In genomic region chr14:121371911-121372820, GRCm38 (mm10) we compare ENCODE assay signal across 10 mouse cellular contexts. TPM values are rescaled to one million over a fixed set of nuclear protein-coding genes. Genes with fewer than 3 reads are reported as not detected.
DNase-seq lines count a peak whose midpoint lies in the region; ATAC-seq and TF ChIP-seq lines count a peak whose summit lies in the region.
"Had no signal": no experiment of that assay in that cellular context is flagged by ENCODE, and none has a peak within 500 bp of the region (broad histone marks: within the 10 kb centered on the region; RNA-seq: fewer than 3 reads in every experiment).

No protein-coding gene starts in this region.

- H3K27me3 ChIP-seq in limb, embryonic 15.5 days: no peaks in the 10 kb centered on the region
- no peaks in the 10 kb centered on the region for H3K27me3 ChIP-seq in limb, embryonic 10.5 days (ENCODE audit: low read depth, poor library complexity, severe bottlenecking)
- H3K27me3 ChIP-seq in Patski: no peaks in the 10 kb centered on the region

- no peak overlapping the region for H3K4me2 ChIP-seq in limb, embryonic 15.5 days

- no peak for ATAC-seq in limb, embryonic 15.5 days (ENCODE audit: insufficient number of reproducible peaks, low FRiP score, low TSS enrichment, low read depth)
- ATAC-seq in Patski: peak; percentile 74
- peak; percentile 36 for ATAC-seq in inflammation-experienced regulatory T-cells, adult 6 months
- ATAC-seq in monocyte, adult 5-6 weeks (replicated peaks; ENCODE audit: insufficient number of reproducible peaks, low FRiP score, low TSS enrichment, poor library complexity, severe bottlenecking): peak; percentile 87

- peak overlapping the region; percentile 24; the same call in 1 of the 2 replicates for H3K27ac ChIP-seq in limb, embryonic 15.5 days
- H3K27ac ChIP-seq in limb, embryonic 10.5 days: no peak overlapping the region

- in situ Hi-C loops in Patski (cut with MboI; ENCODE audit: low pct_unique_long_range_greater_than_20kb): no loop called here

- H3K9ac ChIP-seq in limb, embryonic 15.5 days: no peak overlapping the region

- no peak for TF ChIP-seq CTCF in Patski (IDR thresholded peaks at IDR 0.05)

- POLR2A ChIA-PET in Patski (lab: Charles Lee): interaction anchor here (0.6 kb wide), 1 partner anchor 43 kb away, joined by 3 read pairs; no protein-coding TSS in a partner anchor

- peaks cover 4% of the 10 kb centered on the region; the same call in 1 of the 2 replicates for H3K36me3 ChIP-seq in limb, embryonic 15.5 days
- peaks cover 41% of the 10 kb centered on the region for H3K36me3 ChIP-seq in limb, embryonic 10.5 days

- 55% methylated on average over 5 of the region's 5 CpGs for WGBS in limb, embryonic 15.5 days
- WGBS in limb, embryonic 10.5 days: 83% methylated on average over 5 of the region's 5 CpGs

- H3K4me3 ChIP-seq in limb, embryonic 15.5 days: no peak overlapping the region
- no peak overlapping the region for H3K4me3 ChIP-seq in limb, embryonic 10.5 days

- no peak for DNase-seq in limb, embryonic 10.5 days (ENCODE audit: low spot score)
- DNase-seq in Patski (ENCODE audit: low read depth, low spot score): peak; percentile 48
- no peak for DNase-seq in right cerebral cortex, postnatal 4 days
- DNase-seq in layer of hippocampus, postnatal 25 days (ENCODE audit: extremely low spot score in 1 of 2, low spot score in 1 of 2): no peak
- DNase-seq in cerebellum, adult 8-10 months: no peak
- DNase-seq: heart, postnatal 14 days; spleen, adult 18-20 months had no signal

- CTCF ChIA-PET in Patski (lab: Charles Lee): interaction anchor here (1.1 to 2.5 kb wide), 3 partner anchors 12 to 22 kb away, joined by 3 to 7 read pairs (median 4); no protein-coding TSS in a partner anchor

- no peaks in the 10 kb centered on the region for H3K9me3 ChIP-seq in limb, embryonic 15.5 days
- H3K9me3 ChIP-seq in limb, embryonic 10.5 days (replicated peaks): no peaks in the 10 kb centered on the region

- peaks cover 80% of the 10 kb centered on the region for H3K4me1 ChIP-seq in limb, embryonic 15.5 days
- peaks cover 39% of the 10 kb centered on the region for H3K4me1 ChIP-seq in limb, embryonic 10.5 days

RNA-seq across cellular contexts. Expression of gene Stk24, which starts 7.6 kb away (rescaled TPM):
- 34.9 and 42.0 TPM in 2 replicates for polyA plus RNA-seq in limb, embryonic 15.5 days (2015; fragmentation: Nextera tagmentation; extraction: Ambion mirVana)
- 43.2 and 43.8 TPM in 2 replicates for polyA plus RNA-seq in limb, embryonic 10.5 days (2016; fragmentation: Nextera tagmentation; extraction: Ambion mirVana)
- polyA plus RNA-seq in Patski (2021): 94.0 TPM
- polyA plus RNA-seq in inflammation-experienced regulatory T-cells, adult 6 months (2017; shearing (Covaris generic)): 10 to 100 TPM; 54.0 to 65.8 (median 54.6) TPM
- total RNA-seq in monocyte, adult 5-6 weeks (2017): 267 to 321 TPM (median 302 TPM) in 3 replicates
- total RNA-seq in layer of hippocampus, postnatal 25 days (2021): 10 to 100 TPM; 57.2 to 57.3 TPM
